Mouse (Mus musculus) ovary, adult 18-20 months (tissue): ENCODE data around the gene Cdkn1c.

ENCODE experiments used
- DNase-seq: peaks from one replicate; pipeline ENCODE4 v3.0.0; 2022; ENCODE audit warnings: low spot score, mixed read lengths

The Cdkn1c gene

GRCm38 (mm10) chr7:143460874-143461273 is at the start of gene Cdkn1c:
Cdkn1c (minus strand) TSS chr7:143461050.
- DNase-seq, result peak; percentile 82

GRCm38 (mm10) chr7:143509566-143509965 is 48.7 kb upstream of the Cdkn1c start:
- DNase-seq, result no peak

GRCm38 (mm10) chr7:143506675-143507074 is 45.8 kb upstream of the Cdkn1c start:
- DNase-seq, result no peak

GRCm38 (mm10) chr7:143506271-143506670 is 45.4 kb upstream of the Cdkn1c start:
- DNase-seq, result no peak

- DNase-seq, result peak; percentile 25
These were observed 45.0 kb upstream of the Cdkn1c start for GRCm38 (mm10) chr7:143505823-143506222.

GRCm38 (mm10) chr7:143505411-143505810 is 44.6 kb upstream of the Cdkn1c start:
- no peak for DNase-seq

- no peak for DNase-seq
These were observed 43.1 kb upstream of the Cdkn1c start for GRCm38 (mm10) chr7:143503926-143504325.

- DNase-seq, result no peak
These were observed 41.8 kb upstream of the Cdkn1c start, which contains the start of gene Phlda2 for GRCm38 (mm10) chr7:143502418-143503200. Phlda2 (minus strand) TSS chr7:143503150.

- DNase-seq, result no peak
These were observed 41.0 kb upstream of the Cdkn1c start for GRCm38 (mm10) chr7:143501643-143502417.

GRCm38 (mm10) chr7:143500912-143501311 is 40.1 kb upstream of the Cdkn1c start:
- no peak for DNase-seq

GRCm38 (mm10) chr7:143498584-143498983 is 37.7 kb upstream of the Cdkn1c start:
- no peak for DNase-seq

GRCm38 (mm10) chr7:143495104-143495961 is 34.5 kb upstream of the Cdkn1c start:
- DNase-seq, result no peak

GRCm38 (mm10) chr7:143493616-143494126 is 32.8 kb upstream of the Cdkn1c start:
- DNase-seq, result no peak

GRCm38 (mm10) chr7:143489735-143490134 is 28.9 kb upstream of the Cdkn1c start:
- no peak for DNase-seq

GRCm38 (mm10) chr7:143482541-143482940 is 21.7 kb upstream of the Cdkn1c start:
- no peak for DNase-seq

- no peak for DNase-seq
These were observed 21.0 kb upstream of the Cdkn1c start for GRCm38 (mm10) chr7:143481806-143482387.

GRCm38 (mm10) chr7:143480498-143480897 is 19.6 kb upstream of the Cdkn1c start:
- DNase-seq, result no peak

GRCm38 (mm10) chr7:143477800-143478199 is 16.9 kb upstream of the Cdkn1c start:
- DNase-seq, result no peak

GRCm38 (mm10) chr7:143476702-143477335 is 16.0 kb upstream of the Cdkn1c start:
- no peak for DNase-seq

GRCm38 (mm10) chr7:143475876-143476275 is 15.0 kb upstream of the Cdkn1c start:
- no peak for DNase-seq

- DNase-seq, result no peak
These were observed 14.0 kb upstream of the Cdkn1c start for GRCm38 (mm10) chr7:143474811-143475210.
